Mouse (Mus musculus) CH12.LX (cell line): ENCODE measurements around the gene Ccdc86.

Experiments used
- CHD2 ChIP-seq: IDR thresholded peaks from 2 replicates; pipeline ENCODE4 v1.6.1; 2011; ENCODE audit warnings: low read length, improper control_type of control experiment
- CTCF ChIP-seq, 2 experiments: IDR thresholded peaks in 1 of 2; conservative IDR thresholded peaks in 1 of 2; 2 replicates each; pipeline ENCODE4 v1.5.1; 2011 to 2012; ENCODE audit warnings: low read depth in 2 of 2, low read length in 2 of 2, improper control_type of control experiment in 1 of 2, inconsistent platforms in 1 of 2, mild to moderate bottlenecking in 1 of 2, moderate library complexity in 1 of 2
- MAZ ChIP-seq: IDR thresholded peaks from 2 replicates; pipeline ENCODE4 v1.6.1; 2012; ENCODE audit warnings: low read depth, mild to moderate bottlenecking, inconsistent platforms, low read length, improper control_type of control experiment, moderate library complexity
- MYC ChIP-seq: IDR thresholded peaks from 2 replicates; pipeline ENCODE4 v1.6.1; 2011; ENCODE audit warnings: low read depth, mild to moderate bottlenecking, improper control_type of control experiment, low read length
- TBP ChIP-seq: conservative IDR thresholded peaks from 2 replicates; pipeline ENCODE4 v1.6.1; 2011; ENCODE audit warnings: low read depth, low read length, improper control_type of control experiment
- USF1 ChIP-seq: IDR thresholded peaks from 2 replicates; pipeline ENCODE4 v1.6.1; 2014; ENCODE audit warnings: low read depth, mild to moderate bottlenecking, inconsistent platforms, low read length, improper control_type of control experiment

GRCm38 (mm10) chr19:10980210-10980609 is 31.1 kb upstream of the Ccdc86 start:
- no peak for TF ChIP-seq CHD2
- no peak for TF ChIP-seq USF1
- no peak for TF ChIP-seq CTCF (conservative IDR thresholded peaks at IDR 0.05 in 1 of 2, IDR thresholded peaks at IDR 0.05 in 1 of 2; ENCODE audit: low read depth in 2 of 2, low read length in 2 of 2)
- TF ChIP-seq MYC = no peak
- no peak for TF ChIP-seq TBP
- no peak for TF ChIP-seq MAZ
